Mouse (Mus musculus): ENCODE data around the gene S100a6. TPM values are rescaled to one million over a fixed set of nuclear protein-coding genes. Genes with fewer than 3 reads are reported as not detected.

The S100a6 gene
- polyA plus RNA-seq, 1 experiment from 2014 or later = 25.1 TPM

- H3K27ac ChIP-seq (ENCODE audit: low read depth, low read length) = no peak overlapping the region
- 32% methylated on average over 5 of the region's 5 CpGs for WGBS
- peak; percentile 47 for ATAC-seq (ENCODE audit: low FRiP score)
Observed at GRCm38 (mm10) chr3:90585595-90585994, 27.1 kb upstream of the S100a6 start.

GRCm38 (mm10) chr3:90586016-90586643, 26.6 kb upstream of the S100a6 start:
- no peak for DNase-seq (ENCODE audit: low spot score, missing footprints)
- H3K4me1 ChIP-seq (ENCODE audit: control insufficient read depth, insufficient read depth, low read length) = no peaks in the 10 kb centered on the region
- 83% methylated on average over 15 of the region's 15 CpGs for WGBS
- H3K27me3 ChIP-seq (ENCODE audit: control insufficient read depth, insufficient read depth, low read length) = no peaks in the 10 kb centered on the region
- H3K9me3 ChIP-seq (ENCODE audit: control insufficient read depth, low read length) = no peaks in the 10 kb centered on the region; the same call in 1 of the 2 replicates
- no peaks in the 10 kb centered on the region for H3K36me3 ChIP-seq (ENCODE audit: control insufficient read depth, insufficient read depth, low read length)
- no peak overlapping the region for H3K9ac ChIP-seq (ENCODE audit: low read length)
- ATAC-seq (ENCODE audit: low FRiP score) = no peak
- no peak overlapping the region for H3K27ac ChIP-seq (ENCODE audit: low read depth, low read length)
- H3K4me3 ChIP-seq (ENCODE audit: low read depth, low read length) = no peak overlapping the region
- no peak overlapping the region for H3K4me2 ChIP-seq

More at GRCm38 (mm10) chr3:90585595-90585994, 27.1 kb upstream of the S100a6 start:
- H3K9ac ChIP-seq (ENCODE audit: low read length) = no peak overlapping the region
- H3K4me2 ChIP-seq = no peak overlapping the region
- H3K4me1 ChIP-seq (ENCODE audit: control insufficient read depth, insufficient read depth, low read length) = no peaks in the 10 kb centered on the region
- peak; percentile 92 for DNase-seq (ENCODE audit: low spot score, missing footprints)
- no peaks in the 10 kb centered on the region for H3K36me3 ChIP-seq (ENCODE audit: control insufficient read depth, insufficient read depth, low read length)
- H3K27me3 ChIP-seq (ENCODE audit: control insufficient read depth, insufficient read depth, low read length) = no peaks in the 10 kb centered on the region
- no peak overlapping the region for H3K4me3 ChIP-seq (ENCODE audit: low read depth, low read length)
- H3K9me3 ChIP-seq (ENCODE audit: control insufficient read depth, low read length) = no peaks in the 10 kb centered on the region; the same call in 1 of the 2 replicates

- H3K9ac ChIP-seq (ENCODE audit: low read length) = no peak overlapping the region
- H3K9me3 ChIP-seq (ENCODE audit: control insufficient read depth, low read length) = no peaks in the 10 kb centered on the region; the same call in 1 of the 2 replicates
- no peak overlapping the region for H3K4me3 ChIP-seq (ENCODE audit: low read depth, low read length)
- no peak overlapping the region for H3K27ac ChIP-seq (ENCODE audit: low read depth, low read length)
- no peaks in the 10 kb centered on the region for H3K27me3 ChIP-seq (ENCODE audit: control insufficient read depth, insufficient read depth, low read length)
- H3K4me1 ChIP-seq (ENCODE audit: control insufficient read depth, insufficient read depth, low read length) = no peaks in the 10 kb centered on the region
- ATAC-seq (ENCODE audit: low FRiP score) (no peak), DNase-seq (ENCODE audit: low spot score, missing footprints) (no peak)
- H3K4me2 ChIP-seq = no peak overlapping the region
- 72% methylated on average over 10 of the region's 10 CpGs for WGBS
- no peaks in the 10 kb centered on the region for H3K36me3 ChIP-seq (ENCODE audit: control insufficient read depth, insufficient read depth, low read length)
Observed at GRCm38 (mm10) chr3:90586906-90587305, 25.8 kb upstream of the S100a6 start.

GRCm38 (mm10) chr3:90587361-90588101, 25.2 kb upstream of the S100a6 start:
- Histone ChIP-seq H3K4me2 (no peak overlapping the region), H3K4me3 (ENCODE audit: low read depth, low read length) (no peak overlapping the region), H3K4me1 (ENCODE audit: control insufficient read depth, insufficient read depth, low read length) (no peaks in the 10 kb centered on the region), H3K27ac (ENCODE audit: low read depth, low read length) (no peak overlapping the region), H3K36me3 (ENCODE audit: control insufficient read depth, insufficient read depth, low read length) (no peaks in the 10 kb centered on the region), H3K9me3 (ENCODE audit: control insufficient read depth, low read length) (no peaks in the 10 kb centered on the region), H3K27me3 (ENCODE audit: control insufficient read depth, insufficient read depth, low read length) (no peaks in the 10 kb centered on the region), H3K9ac (ENCODE audit: low read length) (no peak overlapping the region)
- WGBS = 92% methylated on average over 14 of the region's 14 CpGs
- no peak for ATAC-seq (ENCODE audit: low FRiP score)
- no peak for DNase-seq (ENCODE audit: low spot score, missing footprints)

- no peak for ATAC-seq (ENCODE audit: low FRiP score)
- no peak for DNase-seq (ENCODE audit: low spot score, missing footprints)
- Histone ChIP-seq H3K9ac (ENCODE audit: low read length) (no peak overlapping the region), H3K9me3 (ENCODE audit: control insufficient read depth, low read length) (no peaks in the 10 kb centered on the region), H3K27ac (ENCODE audit: low read depth, low read length) (no peak overlapping the region), H3K27me3 (ENCODE audit: control insufficient read depth, insufficient read depth, low read length) (no peaks in the 10 kb centered on the region), H3K4me1 (ENCODE audit: control insufficient read depth, insufficient read depth, low read length) (no peaks in the 10 kb centered on the region), H3K4me2 (no peak overlapping the region), H3K36me3 (ENCODE audit: control insufficient read depth, insufficient read depth, low read length) (no peaks in the 10 kb centered on the region), H3K4me3 (ENCODE audit: low read depth, low read length) (no peak overlapping the region)
- WGBS = 87% methylated on average over 6 of the region's 6 CpGs
Observed at GRCm38 (mm10) chr3:90589390-90589789, 23.3 kb upstream of the S100a6 start.

- Histone ChIP-seq H3K27ac (ENCODE audit: low read depth, low read length) (no peak within 1 kb of the TSS), H3K4me2 (no peak within 1 kb of the TSS), H3K9me3 (ENCODE audit: control insufficient read depth, low read length) (no peaks in the 10 kb centered on the region), H3K4me1 (ENCODE audit: control insufficient read depth, insufficient read depth, low read length) (no peaks in the 10 kb centered on the region), H3K4me3 (ENCODE audit: low read depth, low read length) (no peak within 1 kb of the TSS), H3K9ac (ENCODE audit: low read length) (no peak within 1 kb of the TSS), H3K36me3 (ENCODE audit: control insufficient read depth, insufficient read depth, low read length) (no peaks in the 10 kb centered on the region), H3K27me3 (ENCODE audit: control insufficient read depth, insufficient read depth, low read length) (no peaks in the 10 kb centered on the region)
- DNase-seq (ENCODE audit: low spot score, missing footprints) = no peak
- no peak for ATAC-seq (ENCODE audit: low FRiP score)
- 83% methylated on average over 8 of the region's 8 CpGs for WGBS
Observed at GRCm38 (mm10) chr3:90589947-90590346, 22.7 kb upstream of the S100a6 start, which contains the start of gene S100a2. S100a2 (plus strand) TSS chr3:90590247.

- Histone ChIP-seq H3K9me3 (ENCODE audit: control insufficient read depth, low read length) (no peaks in the 10 kb centered on the region), H3K36me3 (ENCODE audit: control insufficient read depth, insufficient read depth, low read length) (no peaks in the 10 kb centered on the region), H3K4me3 (ENCODE audit: low read depth, low read length) (no peak overlapping the region), H3K27me3 (ENCODE audit: control insufficient read depth, insufficient read depth, low read length) (no peaks in the 10 kb centered on the region), H3K9ac (ENCODE audit: low read length) (no peak overlapping the region), H3K4me1 (ENCODE audit: control insufficient read depth, insufficient read depth, low read length) (no peaks in the 10 kb centered on the region), H3K4me2 (no peak overlapping the region), H3K27ac (ENCODE audit: low read depth, low read length) (no peak overlapping the region)
- 85% methylated on average over 1 of the region's 1 CpGs for WGBS
- DNase-seq (ENCODE audit: low spot score, missing footprints) = no peak
- ATAC-seq (ENCODE audit: low FRiP score) = no peak
Observed at GRCm38 (mm10) chr3:90594466-90594865, 18.2 kb upstream of the S100a6 start.

- no peaks in the 10 kb centered on the region for H3K4me1 ChIP-seq (ENCODE audit: control insufficient read depth, insufficient read depth, low read length)
- no peaks in the 10 kb centered on the region for H3K36me3 ChIP-seq (ENCODE audit: control insufficient read depth, insufficient read depth, low read length)
- H3K9ac ChIP-seq (ENCODE audit: low read length) = no peak overlapping the region
- no peak for DNase-seq (ENCODE audit: low spot score, missing footprints)
- no peaks in the 10 kb centered on the region for H3K9me3 ChIP-seq (ENCODE audit: control insufficient read depth, low read length)
- no peak overlapping the region for H3K27ac ChIP-seq (ENCODE audit: low read depth, low read length)
- H3K27me3 ChIP-seq (ENCODE audit: control insufficient read depth, insufficient read depth, low read length) = no peaks in the 10 kb centered on the region
- no peak for ATAC-seq (ENCODE audit: low FRiP score)
- H3K4me2 ChIP-seq = no peak overlapping the region
- H3K4me3 ChIP-seq (ENCODE audit: low read depth, low read length) = no peak overlapping the region
- WGBS = 86% methylated on average over 5 of the region's 5 CpGs
Observed at GRCm38 (mm10) chr3:90595556-90595955, 17.1 kb upstream of the S100a6 start.

GRCm38 (mm10) chr3:90596810-90597209, 15.9 kb upstream of the S100a6 start:
- ATAC-seq (ENCODE audit: low FRiP score) = no peak
- WGBS = 90% methylated on average over 6 of the region's 6 CpGs
- Histone ChIP-seq H3K4me3 (ENCODE audit: low read depth, low read length) (no peak overlapping the region), H3K36me3 (ENCODE audit: control insufficient read depth, insufficient read depth, low read length) (no peaks in the 10 kb centered on the region), H3K4me2 (no peak overlapping the region), H3K4me1 (ENCODE audit: control insufficient read depth, insufficient read depth, low read length) (no peaks in the 10 kb centered on the region), H3K9ac (ENCODE audit: low read length) (no peak overlapping the region), H3K9me3 (ENCODE audit: control insufficient read depth, low read length) (no peaks in the 10 kb centered on the region), H3K27ac (ENCODE audit: low read depth, low read length) (no peak overlapping the region), H3K27me3 (ENCODE audit: control insufficient read depth, insufficient read depth, low read length) (no peaks in the 10 kb centered on the region)
- no peak for DNase-seq (ENCODE audit: low spot score, missing footprints)

All from midbrain, embryonic 11.5 days (tissue).